Mouse (Mus musculus) left cerebral cortex, adult 2 months (tissue): ENCODE data around the gene Lrch4. TPM values are rescaled to one million over a fixed set of nuclear protein-coding genes. Genes with fewer than 3 reads are reported as not detected.

Experiments used
- DNase-seq, 2 experiments: peaks; one replicate each; pipeline ENCODE4 v3.0.0; 2021 to 2022; ENCODE audit warnings: low spot score in 2 of 2, mixed read lengths in 1 of 2; ENCODE audit errors: extremely low spot score in 1 of 2
- H3K27ac ChIP-seq: fragments of 200-600 bp; 2 replicates; pipeline ENCODE4 v1.8.1; 2022
- H3K4me3 ChIP-seq: fragments of 200-600 bp; 2 replicates; pipeline ENCODE4 v1.8.1; 2022
- CTCF ChIP-seq: fragments of 200-600 bp; IDR thresholded peaks from 2 replicates; pipeline ENCODE4 v1.8.1; 2022; ENCODE audit warnings: antibody characterized with exemption, mild to moderate bottlenecking, moderate library complexity
- intact Hi-C: fragments of 180-260 bp; cut with DNase I; formaldehyde crosslinking; loops from one replicate; pipeline ENCODE4 v1.15.1; 2025
- long read RNA-seq, 2 experiments: library from polyadenylated mRNA; stranded (forward); transcript quantifications; one replicate each; pipeline ENCODE4 v2.0.0; 2021; ENCODE audit warnings: borderline mapping rate in 2 of 2
- total RNA-seq, 2 experiments: library from RNA; stranded (reverse); gene quantifications; 2 replicates each; pipeline ENCODE4 v1.2.3; 2021

Lrch4 gene
- 10 to 100 TPM; 15.9 to 21.2 TPM for total RNA-seq
- long read RNA-seq, experiment 1, transcript Lrch4-201 (18 exons, 3,078 nt), result major isoform, 24 of 36 reads
- long read RNA-seq, experiment 1, partial matches to known transcripts, result 2 of 36 reads
- long read RNA-seq, experiment 1, other reads (novel, unspliced or antisense), result 8 of 36 reads
- long read RNA-seq, experiment 2, transcript Lrch4-204 (18 exons, 2,209 nt), result minor isoform, 5 of 23 reads
- long read RNA-seq, experiment 2, transcript Lrch4-201 (18 exons, 3,078 nt), result major isoform, 14 of 23 reads
- long read RNA-seq, experiment 2, partial matches to known transcripts, result 0 of 23 reads
- long read RNA-seq, experiment 2, other reads (novel, unspliced or antisense), result 4 of 23 reads

DNA sequence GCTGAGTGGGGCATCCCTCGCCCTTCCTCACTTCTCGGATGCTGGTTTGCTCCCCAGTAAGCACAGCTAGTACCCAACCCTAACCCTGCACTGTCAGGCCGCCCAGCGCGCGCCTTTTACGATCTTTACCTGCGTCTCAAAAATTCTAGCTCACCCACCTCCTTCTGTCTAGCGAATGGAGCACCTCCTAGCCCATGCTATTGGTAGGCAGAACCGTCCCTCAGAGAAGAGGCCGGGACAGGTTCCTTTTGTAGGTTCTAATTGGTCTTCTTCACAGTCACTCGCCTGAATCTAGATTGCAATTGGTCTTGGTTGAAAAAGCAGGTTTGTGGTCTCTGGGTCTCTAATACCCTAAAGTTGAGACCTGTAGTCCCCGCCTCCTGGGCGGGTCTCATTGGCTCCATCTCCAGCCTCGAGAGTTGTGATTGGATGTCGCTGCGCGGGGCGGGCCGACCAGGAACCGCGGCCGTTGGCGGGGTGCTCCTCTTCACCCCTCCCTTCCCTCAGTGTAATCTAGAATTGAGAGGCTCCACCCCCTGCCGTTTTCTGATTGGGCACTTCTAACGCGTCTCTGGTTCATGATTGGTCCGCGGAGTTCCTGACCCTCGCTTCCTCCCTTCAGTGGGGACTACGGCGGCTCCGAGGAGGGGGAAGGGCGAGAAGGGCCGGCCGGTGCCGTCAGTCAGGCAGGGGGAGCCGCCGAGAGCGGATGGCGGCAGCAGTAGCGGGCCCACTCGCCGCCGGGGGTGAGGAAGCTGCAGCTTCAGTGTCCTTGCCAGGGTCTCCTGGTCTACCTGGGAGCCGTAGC, at the start of gene Lrch4, which contains the start of the genes Fbxo24 and Gm20605:
TSS of gene Lrch4 (plus strand) at position 624 of the 808 bp plus-strand sequence.
TSS of gene Fbxo24 (minus strand) at position 505 of the 808 bp plus-strand sequence.
TSS of gene Gm20605 (plus strand) at position 678 of the 808 bp plus-strand sequence.
- TF ChIP-seq CTCF, result no peak; the same call in 1 of the 2 replicates
- Histone ChIP-seq H3K4me3 (peak within 1 kb of the TSS; percentile 100), H3K27ac (peak within 1 kb of the TSS; percentile 96)
- intact Hi-C loops, result loop anchor here (1.0 to 2.0 kb wide), 2 partner anchors 27 to 54 kb away; partner anchors contain the start of gene Mospd3
- DNase-seq, result peak; percentile 97 to 99

DNA sequence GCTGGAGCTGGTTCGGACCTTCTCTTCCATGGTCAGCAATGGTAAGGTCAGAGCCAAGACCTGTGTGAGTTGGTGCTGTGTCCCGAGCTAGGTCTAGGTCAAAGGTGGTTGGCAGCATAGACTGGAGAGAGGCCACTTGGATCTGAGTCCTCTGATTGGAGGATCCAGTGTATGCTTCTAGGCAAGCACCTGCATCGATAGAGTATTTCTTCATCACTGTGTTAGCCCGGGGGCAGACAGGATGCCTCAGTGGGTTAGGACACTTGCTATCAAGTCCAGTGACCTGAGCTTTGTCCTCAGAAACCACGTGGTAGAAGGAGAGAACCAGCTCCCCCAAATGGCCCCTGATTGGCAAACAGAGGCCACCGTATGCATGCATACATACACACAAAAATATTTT, 48.7 kb upstream of the Lrch4 start:
- no peak for DNase-seq
- intact Hi-C loops, result no loop called here
- no peak overlapping the region for H3K4me3 ChIP-seq
- H3K27ac ChIP-seq, result no peak overlapping the region
- no peak for TF ChIP-seq CTCF

- Histone ChIP-seq H3K4me3 (no peak overlapping the region), H3K27ac (no peak overlapping the region)
- intact Hi-C loops, result no loop called here
- no peak for DNase-seq
- no peak for TF ChIP-seq CTCF
Measured at GRCm38 (mm10) chr5:137582702-137583101, 46.2 kb upstream of the Lrch4 start.

DNA sequence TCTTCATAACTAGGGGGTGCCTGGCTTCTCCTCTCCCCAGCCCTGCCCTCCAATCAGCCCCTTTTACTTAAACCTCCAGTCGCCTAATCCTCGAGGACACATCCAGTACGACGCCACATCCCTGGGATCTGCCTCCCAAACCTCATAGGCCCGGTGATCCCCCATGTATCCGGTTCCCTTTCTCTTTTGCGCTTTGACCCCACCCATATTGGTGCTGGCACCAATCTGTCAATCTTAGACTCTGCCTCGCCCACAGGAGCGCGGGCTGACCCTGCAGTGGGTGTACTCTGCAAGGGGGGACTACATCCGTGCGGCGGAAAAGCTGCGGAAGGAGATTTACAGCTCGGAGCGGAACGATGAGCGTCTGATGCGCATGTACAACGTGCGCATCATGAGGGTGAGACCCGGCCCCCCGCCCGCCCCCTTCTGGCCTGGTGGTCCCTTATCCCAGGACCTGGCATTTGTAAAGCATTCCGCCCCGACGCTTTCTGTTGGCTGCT, 45.2 kb upstream of the Lrch4 start:
- H3K4me3 ChIP-seq, result peak overlapping the region; percentile 29
- no peak; the same call in 1 of the 2 replicates for TF ChIP-seq CTCF
- H3K27ac ChIP-seq, result no peak overlapping the region
- peak; percentile 50 to 64 for DNase-seq
- intact Hi-C loops, result no loop called here

DNA sequence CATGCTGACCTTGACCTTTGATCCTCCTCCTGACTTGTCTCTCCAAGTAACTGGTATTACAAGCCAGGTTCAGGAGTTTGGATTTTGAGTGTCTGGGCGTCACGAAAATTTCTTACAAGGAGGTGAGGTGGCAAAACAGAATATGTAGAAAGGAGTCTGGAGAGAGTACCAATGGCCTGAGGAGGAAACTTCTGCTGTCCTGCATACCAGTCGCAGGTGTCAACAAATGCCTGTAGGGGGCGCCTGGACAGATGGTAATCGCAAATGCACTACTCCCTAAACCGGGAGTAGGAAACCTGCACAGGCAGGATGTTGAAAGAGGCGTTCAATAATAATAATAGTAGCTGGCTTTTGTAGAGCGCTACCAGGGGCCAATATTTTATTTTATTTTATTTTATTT, 43.9 kb upstream of the Lrch4 start:
- Histone ChIP-seq H3K27ac (no peak overlapping the region), H3K4me3 (no peak overlapping the region)
- peak; percentile 55 to 56 for DNase-seq
- peak; percentile 74 for TF ChIP-seq CTCF
- intact Hi-C loops, result loop anchor here (5.0 kb wide), 1 partner anchor 67 kb away; no protein-coding TSS in a partner anchor

- no peak for DNase-seq
- Histone ChIP-seq H3K27ac (no peak overlapping the region), H3K4me3 (no peak overlapping the region)
- intact Hi-C loops, result loop anchor here (10.0 kb wide), 1 partner anchor 256 kb away; the partner anchor contains the start of gene Slc12a9
- TF ChIP-seq CTCF, result no peak
Measured at GRCm38 (mm10) chr5:137590507-137590906, 38.4 kb upstream of the Lrch4 start.

DNA sequence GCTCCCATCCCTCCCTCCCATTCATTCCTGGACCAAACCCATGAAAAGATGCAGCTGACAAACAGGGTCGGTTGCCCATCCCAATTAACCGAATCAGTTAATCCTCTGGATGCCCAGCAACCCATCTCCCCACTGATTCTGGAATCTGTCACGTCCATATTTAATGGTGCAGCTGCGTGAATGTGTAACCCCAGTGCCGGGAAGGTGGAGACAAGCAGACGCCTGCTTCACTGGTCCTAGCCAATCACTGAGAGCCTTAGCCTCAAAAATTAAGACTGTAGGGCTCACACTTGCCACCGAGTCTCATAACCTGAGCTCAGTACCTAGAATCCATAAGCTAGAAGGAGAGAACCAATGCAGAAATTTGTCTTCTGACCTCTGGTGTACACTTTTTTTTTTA, 33.0 kb upstream of the Lrch4 start:
- Histone ChIP-seq H3K27ac (no peak overlapping the region), H3K4me3 (no peak overlapping the region)
- TF ChIP-seq CTCF, result no peak
- intact Hi-C loops, result loop anchor here (10.0 kb wide), 1 partner anchor 261 kb away; the partner anchor contains the start of gene Slc12a9
- no peak for DNase-seq

- Histone ChIP-seq H3K4me3 (no peak overlapping the region), H3K27ac (no peak overlapping the region)
- DNase-seq, result no peak
- intact Hi-C loops, result loop anchor here (10.0 kb wide), 1 partner anchor 262 kb away; the partner anchor contains the start of gene Slc12a9
- TF ChIP-seq CTCF, result no peak
Measured at GRCm38 (mm10) chr5:137596601-137597261, 32.2 kb upstream of the Lrch4 start.

DNA sequence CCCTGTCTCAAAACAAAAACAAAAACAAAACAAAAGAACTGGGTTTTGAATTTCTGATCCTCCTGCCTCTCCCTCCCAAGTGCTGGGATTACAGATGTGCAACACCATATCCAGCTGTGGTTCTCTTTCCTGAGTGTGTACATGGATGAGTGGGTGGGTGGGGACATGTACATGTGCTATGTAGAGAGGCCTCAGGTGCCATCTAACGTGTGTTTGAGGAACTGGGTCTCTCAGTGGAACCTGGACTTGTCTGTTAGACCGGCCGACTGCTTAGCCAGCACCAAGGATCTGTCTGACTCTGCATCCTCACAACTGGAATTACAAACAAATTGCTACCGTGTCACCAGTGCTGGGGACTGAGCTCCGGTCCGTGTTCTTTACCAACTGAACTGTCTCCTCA, 31.3 kb upstream of the Lrch4 start:
- Histone ChIP-seq H3K4me3 (no peak overlapping the region), H3K27ac (no peak overlapping the region)
- intact Hi-C loops, result loop anchor here (10.0 kb wide), 1 partner anchor 263 kb away; the partner anchor contains the start of gene Slc12a9
- no peak for DNase-seq
- no peak for TF ChIP-seq CTCF

- H3K27ac ChIP-seq, result no peak overlapping the region
- H3K4me3 ChIP-seq, result no peak overlapping the region
- no peak for TF ChIP-seq CTCF
- intact Hi-C loops, result loop anchor here (10.0 kb wide), 1 partner anchor 263 kb away; the partner anchor contains the start of gene Slc12a9
- no peak for DNase-seq
Measured at GRCm38 (mm10) chr5:137598100-137598826, 30.7 kb upstream of the Lrch4 start.
